Mouse (Mus musculus): ENCODE measurements around the gene BC034090. TPM values are rescaled to one million over a fixed set of nuclear protein-coding genes. Genes with fewer than 3 reads are reported as not detected.
A peak's percentile ranks its signal among the peaks of the same experiment; 100 is the strongest.

The BC034090 gene
- 4.7 and 5.7 TPM in 2 replicates for polyA plus RNA-seq (2012; rRNA removed)

DNA sequence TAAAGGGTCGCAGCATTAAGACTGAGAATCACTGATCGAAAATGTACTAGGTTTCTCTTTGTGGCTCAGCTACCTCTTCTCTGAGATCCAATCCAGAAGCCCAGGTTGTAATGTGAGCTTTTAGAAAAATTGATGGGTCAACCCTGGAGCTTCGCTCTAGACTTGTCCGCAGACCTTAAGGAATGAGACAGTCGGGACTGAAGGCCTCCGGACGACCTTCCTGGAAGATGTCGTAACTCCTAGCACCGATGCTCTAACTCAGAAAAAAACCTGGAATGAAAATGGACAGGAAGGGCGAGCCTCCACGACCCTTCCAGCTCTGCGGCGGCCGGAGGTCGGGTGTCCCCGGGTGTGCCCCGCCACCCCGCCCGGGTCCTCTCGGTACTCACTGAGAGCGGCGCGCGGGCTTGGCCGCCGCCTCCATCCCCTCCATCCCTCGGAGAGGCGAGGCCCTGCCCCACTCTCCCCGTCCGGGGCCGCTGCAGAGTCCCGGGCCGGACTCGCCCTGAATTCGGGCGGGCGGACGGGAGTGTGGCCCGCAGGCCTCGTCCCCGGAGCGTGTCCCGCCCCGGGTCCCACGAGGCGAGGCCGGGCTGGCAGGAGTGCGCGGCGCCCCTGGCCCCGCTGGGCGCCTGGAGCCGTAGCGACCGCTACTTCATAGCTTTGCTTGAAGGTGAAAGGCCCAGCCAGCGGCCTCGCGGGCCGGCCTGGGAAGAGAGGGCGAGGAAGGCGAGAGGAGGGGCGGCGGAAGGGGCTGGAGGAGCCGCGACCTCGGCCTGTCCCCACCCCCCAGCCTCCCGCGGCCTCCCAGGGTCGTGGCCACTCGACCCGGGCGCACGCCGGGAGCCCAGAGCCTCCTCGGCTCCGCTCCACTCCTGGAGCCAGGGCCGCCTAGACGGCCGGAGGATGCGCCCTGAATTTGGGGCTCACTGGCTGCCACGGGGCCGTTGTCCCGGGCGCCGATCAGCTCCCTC, at the start of gene BC034090:
Gene BC034090 (minus strand): TSS at position 648 of the 974 bp plus-strand sequence.
- Histone ChIP-seq H3K4me1 (ENCODE audit: control insufficient read depth, insufficient read depth, low read length) (peaks cover 9% of the 10 kb centered on the region), H3K36me3 (ENCODE audit: control insufficient read depth, insufficient read depth, low read length) (no peaks in the 10 kb centered on the region), H3K4me3 (ENCODE audit: control insufficient read depth, low read depth, low read length) (peak within 1 kb of the TSS; percentile 53), H3K27ac (ENCODE audit: control insufficient read depth, insufficient read depth, low read depth, low read length) (no peak within 1 kb of the TSS), H3K27me3 (ENCODE audit: control insufficient read depth, insufficient read depth, low read length) (no peaks in the 10 kb centered on the region; the same call in 1 of the 2 replicates)
- TF ChIP-seq CTCF (IDR thresholded peaks at IDR 0.05; ENCODE audit: control insufficient read depth, insufficient read depth, insufficient replicate concordance, low read depth, low read length): no peak
- no peak for TF ChIP-seq POLR2A (IDR thresholded peaks at IDR 0.05; ENCODE audit: control insufficient read depth, low read depth, low read length)

DNA sequence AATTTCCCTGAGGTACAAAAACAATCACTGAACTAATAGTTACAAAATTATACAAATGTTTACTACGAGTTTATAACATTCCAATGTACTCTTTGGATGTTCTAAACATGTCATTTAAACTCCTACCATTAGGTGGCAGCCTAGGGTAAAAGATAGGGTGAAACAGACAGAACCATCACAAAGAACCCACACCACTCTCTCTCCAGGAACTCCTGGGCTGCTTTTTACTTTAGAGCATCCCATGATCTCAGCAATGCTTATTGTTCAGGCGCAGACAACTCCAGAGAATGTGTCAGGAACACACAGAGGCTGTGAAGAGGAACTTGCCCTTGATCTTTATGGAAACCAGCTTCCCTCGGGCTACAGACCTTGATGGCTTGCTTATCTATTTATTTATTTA, 49.2 kb upstream of the BC034090 start:
- H3K27me3 ChIP-seq (ENCODE audit: control insufficient read depth, insufficient read depth, low read length): no peaks in the 10 kb centered on the region
- no peaks in the 10 kb centered on the region for H3K4me1 ChIP-seq (ENCODE audit: control insufficient read depth, insufficient read depth, low read length)
- peaks cover 3% of the 10 kb centered on the region; the same call in 1 of the 2 replicates for H3K36me3 ChIP-seq (ENCODE audit: control insufficient read depth, insufficient read depth, low read length)
- TF ChIP-seq CTCF (IDR thresholded peaks at IDR 0.05; ENCODE audit: control insufficient read depth, insufficient read depth, insufficient replicate concordance, low read depth, low read length) (no peak), POLR2A (IDR thresholded peaks at IDR 0.05; ENCODE audit: control insufficient read depth, low read depth, low read length) (no peak)
- no peak overlapping the region for H3K4me3 ChIP-seq (ENCODE audit: control insufficient read depth, low read depth, low read length)
- no peak overlapping the region for H3K27ac ChIP-seq (ENCODE audit: control insufficient read depth, insufficient read depth, low read depth, low read length)

DNA sequence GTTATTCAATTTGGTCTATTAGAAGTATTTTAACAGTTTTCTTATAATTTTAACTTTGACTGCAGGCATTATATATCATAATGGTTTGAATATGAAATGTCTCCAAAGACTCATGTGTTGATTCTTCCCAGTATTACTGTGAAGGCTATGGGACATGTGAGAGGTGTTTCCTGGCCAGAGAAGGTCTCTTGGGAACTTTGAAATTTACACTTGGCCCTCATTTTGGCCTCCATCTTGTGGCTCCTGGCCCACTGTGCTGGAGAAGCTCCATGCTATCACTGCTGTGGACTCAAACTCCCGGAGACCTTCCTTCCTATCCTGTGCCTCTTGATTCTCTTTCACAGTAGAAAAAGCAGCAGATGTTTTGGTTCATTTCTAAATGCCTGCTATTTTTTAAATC, 45.2 kb upstream of the BC034090 start:
- Histone ChIP-seq H3K27ac (ENCODE audit: control insufficient read depth, insufficient read depth, low read depth, low read length) (no peak overlapping the region), H3K4me1 (ENCODE audit: control insufficient read depth, insufficient read depth, low read length) (no peaks in the 10 kb centered on the region), H3K36me3 (ENCODE audit: control insufficient read depth, insufficient read depth, low read length) (peaks cover 3% of the 10 kb centered on the region; the same call in 1 of the 2 replicates), H3K27me3 (ENCODE audit: control insufficient read depth, insufficient read depth, low read length) (no peaks in the 10 kb centered on the region), H3K4me3 (ENCODE audit: control insufficient read depth, low read depth, low read length) (no peak overlapping the region)
- TF ChIP-seq CTCF (IDR thresholded peaks at IDR 0.05; ENCODE audit: control insufficient read depth, insufficient read depth, insufficient replicate concordance, low read depth, low read length) (no peak), POLR2A (IDR thresholded peaks at IDR 0.05; ENCODE audit: control insufficient read depth, low read depth, low read length) (no peak)

DNA sequence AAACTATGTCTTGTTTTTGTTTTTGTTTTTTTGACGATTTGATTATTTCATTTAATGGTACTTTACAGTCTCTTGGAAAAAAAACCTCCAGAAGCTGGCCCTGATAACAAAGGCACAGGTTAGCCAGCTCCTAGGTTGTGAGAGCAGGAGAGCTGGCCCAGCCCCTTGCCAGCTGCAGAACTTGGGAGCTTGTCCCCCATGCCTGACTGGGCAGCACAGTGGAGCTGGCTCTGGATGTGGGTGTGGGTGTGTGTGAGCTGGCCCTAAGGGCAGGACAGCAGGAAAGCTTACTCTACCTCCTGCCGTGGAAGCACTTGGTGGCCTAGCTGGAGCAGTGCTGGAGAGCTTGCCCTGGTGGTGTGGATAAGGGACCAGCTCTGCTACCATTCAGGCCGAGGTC, 43.8 kb upstream of the BC034090 start:
- H3K27me3 ChIP-seq (ENCODE audit: control insufficient read depth, insufficient read depth, low read length): no peaks in the 10 kb centered on the region
- TF ChIP-seq POLR2A (IDR thresholded peaks at IDR 0.05; ENCODE audit: control insufficient read depth, low read depth, low read length) (no peak), CTCF (IDR thresholded peaks at IDR 0.05; ENCODE audit: control insufficient read depth, insufficient read depth, insufficient replicate concordance, low read depth, low read length) (no peak)
- H3K4me1 ChIP-seq (ENCODE audit: control insufficient read depth, insufficient read depth, low read length): no peaks in the 10 kb centered on the region
- H3K27ac ChIP-seq (ENCODE audit: control insufficient read depth, insufficient read depth, low read depth, low read length): no peak overlapping the region
- peaks cover 3% of the 10 kb centered on the region; the same call in 1 of the 2 replicates for H3K36me3 ChIP-seq (ENCODE audit: control insufficient read depth, insufficient read depth, low read length)
- no peak overlapping the region for H3K4me3 ChIP-seq (ENCODE audit: control insufficient read depth, low read depth, low read length)

DNA sequence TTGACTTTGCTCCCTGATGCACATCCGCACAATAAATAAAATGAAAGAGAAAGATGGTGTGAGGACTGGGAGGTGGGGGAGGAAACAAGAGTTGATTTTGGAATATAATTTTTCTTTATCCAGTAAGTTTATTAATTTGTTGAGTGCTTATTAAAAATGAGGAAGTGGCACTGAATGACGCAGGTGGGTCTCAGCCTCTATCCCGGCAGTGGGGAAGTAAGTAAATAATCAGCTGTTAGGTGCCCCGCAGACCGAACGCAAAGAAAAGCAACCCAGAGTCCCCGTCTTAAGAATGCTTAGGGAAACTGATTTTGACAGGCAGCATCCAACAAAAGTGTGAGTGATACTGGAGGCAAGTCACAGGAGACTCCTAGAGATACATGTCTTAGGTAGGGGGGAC, 39.6 kb upstream of the BC034090 start:
- Histone ChIP-seq H3K27ac (ENCODE audit: control insufficient read depth, insufficient read depth, low read depth, low read length) (no peak overlapping the region), H3K36me3 (ENCODE audit: control insufficient read depth, insufficient read depth, low read length) (no peaks in the 10 kb centered on the region; the same call in 1 of the 2 replicates), H3K4me1 (ENCODE audit: control insufficient read depth, insufficient read depth, low read length) (no peaks in the 10 kb centered on the region), H3K27me3 (ENCODE audit: control insufficient read depth, insufficient read depth, low read length) (no peaks in the 10 kb centered on the region), H3K4me3 (ENCODE audit: control insufficient read depth, low read depth, low read length) (no peak overlapping the region)
- no peak for TF ChIP-seq CTCF (IDR thresholded peaks at IDR 0.05; ENCODE audit: control insufficient read depth, insufficient read depth, insufficient replicate concordance, low read depth, low read length)
- TF ChIP-seq POLR2A (IDR thresholded peaks at IDR 0.05; ENCODE audit: control insufficient read depth, low read depth, low read length): no peak

DNA sequence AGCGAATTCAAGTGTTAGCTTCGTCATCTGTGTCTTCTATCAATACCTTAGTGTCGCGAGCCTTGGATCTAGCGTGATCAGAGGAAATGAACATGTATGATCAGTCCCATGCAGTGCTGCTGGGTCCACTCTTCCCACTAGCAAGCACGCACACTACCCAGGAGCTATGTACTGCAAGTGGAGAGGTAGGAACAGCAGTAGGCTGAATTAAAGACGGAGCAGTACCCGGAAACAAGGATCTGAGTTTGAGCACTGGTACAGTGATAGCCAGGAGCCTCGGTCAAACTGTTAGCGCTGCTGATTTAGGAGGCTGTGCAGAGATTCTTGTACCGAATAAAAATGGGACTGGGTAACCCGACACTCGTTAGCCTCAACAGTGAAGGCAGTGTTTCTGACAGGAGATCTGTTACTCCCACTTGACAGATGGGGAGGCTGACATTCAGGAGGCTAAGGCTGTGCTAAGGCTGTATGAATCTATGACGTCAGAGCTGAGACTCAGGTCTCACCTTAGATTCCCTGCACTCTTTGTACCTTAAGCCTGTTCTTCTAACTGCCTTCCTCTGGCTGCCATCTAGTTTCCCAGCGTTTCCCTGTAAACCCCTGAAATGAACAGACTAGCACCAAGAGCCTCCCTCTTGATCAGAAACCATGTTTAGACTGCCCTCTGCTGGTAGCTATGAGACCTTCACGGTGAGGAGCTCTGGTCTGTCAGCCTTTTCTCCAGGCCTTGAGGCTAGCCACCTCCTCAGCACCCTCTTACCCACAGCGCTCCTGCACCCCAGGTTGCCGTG, 37.0 kb upstream of the BC034090 start:
- Histone ChIP-seq H3K27ac (ENCODE audit: control insufficient read depth, insufficient read depth, low read depth, low read length) (no peak overlapping the region), H3K27me3 (ENCODE audit: control insufficient read depth, insufficient read depth, low read length) (no peaks in the 10 kb centered on the region), H3K36me3 (ENCODE audit: control insufficient read depth, insufficient read depth, low read length) (no peaks in the 10 kb centered on the region; the same call in 1 of the 2 replicates), H3K4me3 (ENCODE audit: control insufficient read depth, low read depth, low read length) (no peak overlapping the region), H3K4me1 (ENCODE audit: control insufficient read depth, insufficient read depth, low read length) (no peaks in the 10 kb centered on the region)
- TF ChIP-seq POLR2A (IDR thresholded peaks at IDR 0.05; ENCODE audit: control insufficient read depth, low read depth, low read length) (no peak), CTCF (IDR thresholded peaks at IDR 0.05; ENCODE audit: control insufficient read depth, insufficient read depth, insufficient replicate concordance, low read depth, low read length) (peak; percentile 70; the same call in 1 of the 2 replicates)

DNA sequence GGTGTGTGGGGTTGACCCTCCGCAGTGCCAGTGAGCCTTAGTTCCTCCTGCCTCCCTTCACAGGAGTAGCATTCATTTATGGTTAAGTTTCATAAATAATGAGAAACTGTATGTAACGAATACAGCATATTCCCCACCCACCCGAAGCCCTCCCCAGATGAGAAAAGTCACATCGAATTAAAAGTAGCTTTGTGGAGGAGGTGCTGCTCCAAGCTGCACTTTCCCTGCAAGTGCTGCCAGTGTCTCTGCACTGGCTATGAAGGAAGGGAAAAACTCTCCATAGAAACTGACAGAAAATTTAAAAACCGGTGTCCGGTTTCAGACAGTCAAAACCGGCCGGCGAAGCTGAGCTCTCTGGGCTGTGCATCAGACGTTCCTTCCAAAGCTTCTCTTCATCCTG, 36.1 kb upstream of the BC034090 start:
- no peaks in the 10 kb centered on the region for H3K27me3 ChIP-seq (ENCODE audit: control insufficient read depth, insufficient read depth, low read length)
- TF ChIP-seq POLR2A (IDR thresholded peaks at IDR 0.05; ENCODE audit: control insufficient read depth, low read depth, low read length): no peak
- TF ChIP-seq CTCF (IDR thresholded peaks at IDR 0.05; ENCODE audit: control insufficient read depth, insufficient read depth, insufficient replicate concordance, low read depth, low read length): no peak
- H3K36me3 ChIP-seq (ENCODE audit: control insufficient read depth, insufficient read depth, low read length): no peaks in the 10 kb centered on the region; the same call in 1 of the 2 replicates
- no peak overlapping the region for H3K4me3 ChIP-seq (ENCODE audit: control insufficient read depth, low read depth, low read length)
- no peak overlapping the region for H3K27ac ChIP-seq (ENCODE audit: control insufficient read depth, insufficient read depth, low read depth, low read length)
- no peaks in the 10 kb centered on the region for H3K4me1 ChIP-seq (ENCODE audit: control insufficient read depth, insufficient read depth, low read length)

All from testis, adult 2 months (tissue).